Mouse (Mus musculus): ENCODE measurements around the gene Ugt1a8.

Ugt1a8 gene

GRCm38 (mm10) chr1:88235894-88236415, 148.3 kb downstream of the Ugt1a8 start:
- DNase-seq (ENCODE audit: low spot score in 2 of 2) = no peak

DNA sequence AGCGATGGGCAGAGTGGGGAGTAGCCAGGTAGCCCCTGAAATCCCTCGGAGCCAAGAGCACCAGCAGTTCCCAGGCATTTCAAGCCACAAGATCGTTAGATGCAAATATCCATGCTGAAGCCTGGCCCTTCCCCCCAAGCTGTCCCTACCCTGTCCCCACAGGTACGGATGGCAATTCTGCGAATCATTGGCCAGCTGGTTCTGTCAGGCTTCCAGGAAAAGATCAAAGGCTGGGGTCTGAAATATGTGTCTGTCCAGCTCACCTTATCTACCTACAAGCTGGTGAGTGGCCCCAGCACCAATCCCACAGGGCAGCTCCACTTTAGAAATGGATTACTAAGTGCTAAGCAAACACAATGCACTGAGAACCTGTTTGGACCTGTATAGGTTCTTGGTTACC, 149.7 kb downstream of the Ugt1a8 start:
- DNase-seq (ENCODE audit: low spot score in 2 of 2) = no peak

GRCm38 (mm10) chr1:88238771-88239170, 151.2 kb downstream of the Ugt1a8 start:
- DNase-seq (ENCODE audit: low spot score in 2 of 2) = no peak

DNA sequence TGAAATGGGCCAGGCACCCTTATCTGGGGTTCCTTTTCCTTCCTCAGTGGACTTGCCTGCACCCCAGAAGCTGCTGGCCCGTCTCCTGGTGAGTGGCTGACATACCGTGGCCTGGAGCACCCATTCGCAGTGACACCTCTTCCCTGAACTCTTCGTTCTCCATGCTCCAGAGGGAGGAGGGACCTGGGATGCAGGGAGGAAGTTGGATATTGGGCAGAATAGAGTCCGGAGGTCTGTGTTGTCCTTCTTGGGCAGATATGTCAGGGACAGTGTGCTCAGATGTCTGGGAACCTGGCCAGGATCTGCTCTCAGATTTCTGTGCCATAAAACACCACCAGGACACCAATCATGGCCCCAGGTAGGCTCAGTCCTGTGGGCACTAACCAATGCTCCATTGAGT, 152.5 kb downstream of the Ugt1a8 start:
- DNase-seq (ENCODE audit: low spot score in 2 of 2) = no peak

- DNase-seq (ENCODE audit: low spot score in 2 of 2) = no peak
These were observed 153.0 kb downstream of the Ugt1a8 start for GRCm38 (mm10) chr1:88240579-88240978.

DNA sequence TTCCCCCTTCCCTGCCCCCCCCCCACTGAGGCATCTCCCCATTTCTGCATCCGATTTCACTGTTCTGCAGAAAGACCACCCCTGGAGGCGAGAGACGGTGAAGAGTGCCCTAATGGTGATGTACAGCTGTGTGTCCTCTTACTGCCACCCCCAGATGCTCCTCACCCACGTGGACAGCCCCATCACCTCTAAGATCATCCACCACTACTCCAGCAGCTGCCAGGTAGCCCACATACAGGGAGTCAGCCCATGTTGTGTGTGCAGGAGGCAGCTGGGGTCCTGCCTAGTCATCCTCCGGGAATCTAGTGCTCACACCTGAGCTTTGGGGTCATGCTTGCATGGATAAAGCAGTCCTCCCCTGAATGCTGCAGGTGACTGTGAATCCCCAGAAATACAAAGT, 156.2 kb downstream of the Ugt1a8 start:
- no peak for DNase-seq (ENCODE audit: low spot score in 2 of 2)

- no peak for DNase-seq (ENCODE audit: low spot score in 2 of 2)
These were observed 158.3 kb downstream of the Ugt1a8 start for GRCm38 (mm10) chr1:88245881-88246280.

GRCm38 (mm10) chr1:88246386-88246785, 158.8 kb downstream of the Ugt1a8 start:
- no peak for DNase-seq (ENCODE audit: low spot score in 2 of 2)

DNA sequence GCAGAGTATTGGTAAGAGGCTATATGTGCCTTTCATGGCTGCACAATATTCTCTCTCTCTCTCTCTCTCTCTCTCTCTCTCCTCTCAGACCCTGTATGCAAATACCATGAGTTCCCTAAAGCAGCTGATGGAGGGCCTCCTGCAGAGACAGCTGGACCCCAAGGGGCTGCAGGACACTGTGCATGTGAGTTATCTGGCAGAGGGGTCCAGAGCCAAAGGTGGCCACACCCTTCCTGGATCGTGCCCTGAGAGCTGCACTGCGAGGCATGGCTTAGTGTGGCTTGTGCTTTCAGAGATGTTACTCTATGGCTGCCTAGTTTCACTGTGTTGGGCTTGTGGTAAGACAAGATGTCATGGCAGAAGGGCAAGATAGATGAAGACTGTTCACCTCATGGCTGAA, 160.0 kb downstream of the Ugt1a8 start:
- DNase-seq (ENCODE audit: low spot score in 2 of 2) = no peak

- no peak for DNase-seq (ENCODE audit: low spot score in 2 of 2)
These were observed 161.0 kb downstream of the Ugt1a8 start for GRCm38 (mm10) chr1:88248658-88249057.

- no peak for DNase-seq (ENCODE audit: low spot score in 2 of 2)
These were observed 162.0 kb downstream of the Ugt1a8 start for GRCm38 (mm10) chr1:88249596-88249995.

DNA sequence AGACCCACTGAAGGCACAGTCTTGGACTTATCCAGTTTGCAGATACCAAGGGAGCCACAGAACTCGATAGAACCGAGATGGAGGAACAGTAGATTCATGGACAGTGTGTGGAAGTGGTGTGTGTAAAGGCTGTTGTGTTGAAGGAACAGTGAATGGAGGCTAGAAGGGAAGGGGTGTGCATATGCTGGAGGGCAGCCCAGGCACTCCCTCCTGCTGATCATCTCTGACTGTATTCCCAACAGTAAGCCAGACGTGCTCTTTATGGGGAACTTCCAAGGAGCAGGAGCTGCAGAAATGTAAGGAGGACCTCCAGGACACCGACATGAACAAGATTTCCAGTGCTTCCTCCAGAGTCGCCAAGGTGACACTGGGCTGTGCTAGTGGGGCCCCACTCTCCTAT, 162.4 kb downstream of the Ugt1a8 start:
- no peak for DNase-seq (ENCODE audit: low spot score in 2 of 2)

DNA sequence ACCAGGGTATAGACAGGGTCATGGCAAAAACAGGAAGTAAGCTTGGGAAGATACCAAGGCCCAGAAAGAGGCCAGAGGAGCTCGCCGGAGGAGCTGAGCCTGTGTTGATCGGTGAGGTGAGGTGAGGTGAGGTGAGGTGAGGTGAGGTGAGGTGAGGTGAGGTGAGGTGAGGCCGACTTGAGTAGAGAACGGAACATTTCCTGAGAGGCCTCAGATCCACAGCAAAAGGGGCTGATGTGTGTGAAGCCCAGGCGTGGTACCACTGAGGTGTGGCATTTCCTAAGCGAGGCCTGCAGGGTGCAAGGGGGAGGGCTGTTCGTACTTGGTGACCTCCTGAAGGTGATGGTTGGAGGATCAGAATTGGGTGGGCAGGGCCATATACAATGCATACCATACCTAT, 165.5 kb downstream of the Ugt1a8 start:
- DNase-seq (ENCODE audit: low spot score in 2 of 2) = no peak

GRCm38 (mm10) chr1:88253540-88253939, 165.9 kb downstream of the Ugt1a8 start:
- no peak for DNase-seq (ENCODE audit: low spot score in 2 of 2)

DNA sequence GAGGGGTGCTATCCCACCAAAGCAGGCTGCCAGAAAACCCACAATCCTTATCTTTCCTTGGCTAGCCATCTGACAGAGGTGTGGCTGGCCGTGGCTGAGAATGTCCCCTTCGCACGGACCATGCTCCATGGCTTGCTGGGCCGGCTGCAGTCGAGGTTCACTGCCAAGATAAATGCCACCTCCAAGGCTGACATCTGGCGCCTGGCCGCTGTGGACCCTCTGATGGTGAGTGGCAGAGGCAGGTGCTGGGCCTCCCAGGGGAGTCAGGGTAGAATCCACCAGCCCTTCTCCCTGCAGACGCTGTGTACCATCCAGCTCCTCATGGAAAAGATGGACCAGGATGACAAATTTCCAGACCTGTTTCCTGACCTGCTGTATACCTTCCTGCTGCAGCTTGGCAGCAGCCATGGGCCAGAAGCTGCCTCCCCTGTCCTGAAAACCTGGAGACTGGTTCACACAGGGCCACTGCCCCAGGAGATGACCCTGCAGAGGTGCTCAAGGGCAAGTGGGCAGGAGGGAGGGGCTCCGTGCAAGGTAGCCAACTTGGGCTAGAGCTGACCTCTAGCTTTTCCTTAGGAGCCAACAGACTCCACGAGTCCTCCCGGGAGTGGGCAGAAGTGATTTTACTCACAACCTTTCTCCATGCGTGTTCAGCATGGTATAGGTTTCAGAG, 167.3 kb downstream of the Ugt1a8 start:
- no peak for DNase-seq (ENCODE audit: low spot score in 2 of 2)

DNA sequence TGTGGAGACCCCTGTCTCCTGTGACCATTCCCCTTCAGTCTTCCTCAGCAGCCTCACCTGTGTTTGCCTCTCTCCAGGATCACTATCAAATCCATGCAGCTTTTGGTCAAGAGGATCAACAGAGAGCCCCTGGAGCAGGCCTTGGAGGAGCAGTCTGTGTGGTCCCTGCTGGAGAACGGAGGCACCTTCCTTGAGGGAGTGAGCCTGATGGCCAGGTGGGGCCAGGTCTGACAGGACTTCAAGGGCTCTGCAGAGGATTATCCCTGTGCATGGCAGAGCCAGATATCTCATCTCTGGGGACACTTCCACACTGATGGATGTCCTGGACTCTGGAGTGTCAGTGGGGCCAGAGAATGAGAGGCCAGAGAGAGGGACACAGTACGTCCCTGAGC, 167.8 kb downstream of the Ugt1a8 start:
- DNase-seq (ENCODE audit: low spot score in 2 of 2) = no peak

- no peak for DNase-seq (ENCODE audit: low spot score in 2 of 2)
These were observed 168.6 kb downstream of the Ugt1a8 start for GRCm38 (mm10) chr1:88255989-88256754.

- DNase-seq (ENCODE audit: low spot score in 2 of 2) = no peak
These were observed 169.5 kb downstream of the Ugt1a8 start for GRCm38 (mm10) chr1:88256886-88257663.

DNA sequence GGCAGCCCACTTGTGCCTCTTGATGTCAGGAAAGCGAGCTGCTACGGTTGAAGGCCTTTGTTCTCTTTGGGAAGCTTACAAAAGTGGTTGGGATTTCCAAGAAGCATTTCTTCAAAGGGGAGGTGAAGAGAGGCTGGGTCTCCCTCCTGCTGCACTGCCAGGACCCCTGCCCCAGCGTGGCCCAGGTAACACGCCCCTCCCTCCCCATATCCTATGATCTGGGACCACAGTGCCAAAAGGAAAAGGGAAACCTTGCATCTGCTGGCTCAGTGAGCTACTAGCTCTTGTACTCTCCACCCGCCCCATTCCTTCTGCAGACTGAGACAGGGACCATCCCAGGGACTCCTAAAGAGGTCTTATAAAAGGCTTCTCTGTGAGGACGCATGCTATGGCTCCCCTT, 170.1 kb downstream of the Ugt1a8 start:
- DNase-seq (ENCODE audit: low spot score in 2 of 2) = no peak

DNA sequence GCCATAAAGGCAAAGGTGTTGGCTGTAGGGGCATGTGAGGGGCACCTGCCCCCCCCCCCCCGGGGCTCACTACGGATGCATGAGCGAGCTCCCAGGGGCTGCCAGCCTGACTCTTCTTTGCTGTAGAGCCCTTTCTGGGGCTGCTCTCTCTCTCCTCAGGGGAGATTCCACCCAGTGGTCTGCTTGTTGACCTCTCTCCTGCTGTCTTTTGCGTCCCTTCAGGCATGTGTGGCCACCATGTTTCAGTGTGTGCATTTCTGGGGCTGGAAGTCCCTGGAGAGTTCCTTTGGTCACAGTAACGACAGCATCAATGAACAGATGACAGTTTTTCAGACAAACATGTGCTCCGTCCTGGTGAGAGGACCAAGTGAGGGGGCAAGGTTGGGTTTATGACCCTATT, 170.7 kb downstream of the Ugt1a8 start:
- no peak for DNase-seq (ENCODE audit: low spot score in 2 of 2)

GRCm38 (mm10) chr1:88258881-88259642, 171.4 kb downstream of the Ugt1a8 start:
- no peak for DNase-seq (ENCODE audit: low spot score in 2 of 2)

GRCm38 (mm10) chr1:88259643-88260024, 172.0 kb downstream of the Ugt1a8 start:
- DNase-seq (ENCODE audit: low spot score in 2 of 2) = no peak
